Mouse (Mus musculus) small intestine, adult 2 months (tissue): ENCODE measurements around the gene Sar1b.

Experiments
- CTCF ChIP-seq: fragments of 200-500 bp; IDR thresholded peaks from 2 replicates; pipeline ENCODE4 v1.5.1; 2012; ENCODE audit warnings: low read depth, mild to moderate bottlenecking, control low read depth, inconsistent platforms, low read length, moderate library complexity, mixed read lengths; ENCODE audit not compliant: insufficient replicate concordance, insufficient read length; ENCODE audit errors: extremely low read depth
- POLR2A ChIP-seq: fragments of 200-500 bp; IDR thresholded peaks from 2 replicates; pipeline ENCODE4 v1.6.1; 2012; ENCODE audit warnings: low read depth, mild to moderate bottlenecking, control low read depth, inconsistent platforms, low read length, moderate library complexity

DNA sequence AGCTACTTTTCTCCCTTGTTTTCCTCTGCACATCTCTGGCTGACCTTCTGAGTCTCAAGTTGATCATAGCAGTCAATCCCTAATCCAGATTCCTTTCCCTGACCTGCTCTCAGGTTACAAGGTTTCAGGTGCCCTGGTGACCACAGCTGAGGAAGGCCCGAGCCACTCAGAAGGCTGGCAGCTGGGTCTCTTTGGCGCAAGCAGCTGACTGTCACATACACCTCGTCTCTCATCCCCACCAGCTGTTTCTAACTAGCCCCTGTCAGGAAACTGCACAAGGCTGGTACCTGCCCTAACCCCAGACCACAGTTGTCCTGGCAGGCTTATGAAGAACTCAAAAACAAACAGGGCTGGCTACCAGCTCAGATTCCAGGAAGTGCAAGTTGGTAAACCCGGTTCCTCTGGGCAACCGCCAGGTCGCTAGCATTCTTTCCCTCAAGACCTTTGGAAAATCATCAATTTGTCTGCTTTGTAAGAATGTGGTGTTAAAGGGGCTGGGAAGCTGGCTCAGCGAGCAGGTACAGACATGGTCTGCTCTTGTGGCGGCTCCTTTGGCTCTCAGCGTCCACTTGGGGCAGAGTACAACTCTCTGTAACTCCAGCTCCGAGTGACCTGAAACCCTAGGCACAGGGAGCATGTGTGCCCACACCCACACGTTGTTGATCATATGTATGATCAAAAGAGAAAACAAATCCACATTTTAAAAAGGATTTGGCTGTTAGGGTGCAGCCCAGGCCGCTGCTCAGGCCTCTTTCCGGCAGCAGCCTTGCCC, 43.8 kb downstream of the Sar1b start:
- TF ChIP-seq CTCF, result no peak
- no peak for TF ChIP-seq POLR2A
